Mouse (Mus musculus) ovary, postnatal 10 days (tissue): Measurements from ENCODE around the gene Pklr.
A peak's percentile ranks its signal among the peaks of the same experiment; 100 is the strongest.

Experiments used
- DNase-seq: peaks from one replicate; pipeline ENCODE4 v3.0.0; 2022; ENCODE audit warnings: low spot score

The Pklr gene

DNA sequence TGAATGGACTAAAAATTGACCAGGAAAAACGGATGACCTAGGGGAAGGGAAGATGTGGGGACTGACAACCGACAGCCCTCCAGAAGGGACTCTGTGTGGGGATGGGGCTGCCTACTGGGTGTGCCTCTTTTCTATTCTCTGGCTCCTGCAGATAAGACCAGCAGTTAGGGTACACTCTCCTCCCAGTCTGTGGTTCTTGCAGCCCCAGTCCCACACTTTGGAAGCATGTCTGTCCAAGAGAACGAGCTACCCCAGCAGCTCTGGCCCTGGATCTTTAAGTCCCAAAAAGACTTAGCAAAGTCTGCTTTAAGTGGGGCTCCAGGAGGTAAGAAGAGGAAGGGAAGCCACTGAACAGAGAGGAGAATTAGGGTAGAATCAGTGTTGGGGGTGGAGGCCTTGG, at the start of gene Pklr:
Gene Pklr (plus strand): TSS at position 185 of the 400 bp plus-strand sequence.
- no peak for DNase-seq

DNA sequence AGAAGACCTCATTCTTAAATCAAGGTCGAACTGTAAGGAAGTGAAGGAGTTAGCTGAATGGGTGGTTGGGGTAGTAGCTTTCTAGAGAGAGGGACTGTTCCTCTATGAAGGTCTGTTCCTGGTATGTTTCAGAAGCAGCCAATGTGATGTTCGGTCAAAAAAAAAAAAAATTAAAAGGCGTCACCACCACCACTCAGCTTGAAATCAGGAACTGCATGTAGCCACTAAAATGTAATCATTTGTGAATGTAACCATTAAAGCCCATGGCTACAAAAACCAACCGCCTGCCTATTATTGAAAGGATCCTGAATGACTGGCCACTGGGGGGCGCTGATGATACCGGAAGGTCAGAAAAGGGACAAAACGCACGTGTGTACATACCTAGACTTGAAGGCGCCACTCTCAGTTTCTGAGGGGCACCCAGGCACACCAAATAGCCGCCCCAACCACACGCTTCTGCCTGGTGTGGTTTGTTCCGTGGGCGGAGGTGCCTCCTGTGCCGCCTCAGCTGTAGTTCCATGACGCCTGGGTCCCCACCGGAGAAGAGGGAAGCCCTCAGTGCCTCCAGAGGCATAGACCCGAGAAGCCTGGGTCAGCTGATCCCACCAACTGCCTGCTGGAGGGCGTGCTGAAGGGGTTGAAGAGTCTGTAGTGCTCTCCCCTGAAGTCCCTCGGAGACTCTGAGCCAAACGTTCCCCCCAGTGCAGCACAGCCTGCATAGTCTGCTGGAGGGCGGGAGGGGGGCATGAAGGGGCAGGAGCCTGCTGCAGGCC, 48.4 kb upstream of the Pklr start:
- DNase-seq, result peak; percentile 45

DNA sequence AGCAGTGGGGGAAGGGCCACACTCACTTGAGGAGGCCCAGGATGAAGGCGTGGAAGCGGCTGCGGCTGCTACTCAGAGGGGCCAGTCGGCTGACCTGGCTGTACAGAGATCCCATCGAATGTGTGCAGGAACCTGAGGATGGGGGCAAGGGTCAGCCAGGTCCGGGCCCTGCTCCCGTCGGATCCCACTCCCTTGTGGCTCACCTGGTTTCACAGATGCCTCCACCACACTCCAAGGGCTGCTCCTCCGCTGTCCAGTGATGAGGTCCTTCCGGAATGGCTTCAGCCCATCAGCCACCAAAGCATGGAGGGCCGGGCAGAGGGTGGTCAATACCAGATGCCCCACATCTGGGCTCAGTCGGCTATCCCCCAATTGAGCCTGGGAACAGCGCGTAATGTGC, 47.0 kb upstream of the Pklr start:
- DNase-seq, result no peak

DNA sequence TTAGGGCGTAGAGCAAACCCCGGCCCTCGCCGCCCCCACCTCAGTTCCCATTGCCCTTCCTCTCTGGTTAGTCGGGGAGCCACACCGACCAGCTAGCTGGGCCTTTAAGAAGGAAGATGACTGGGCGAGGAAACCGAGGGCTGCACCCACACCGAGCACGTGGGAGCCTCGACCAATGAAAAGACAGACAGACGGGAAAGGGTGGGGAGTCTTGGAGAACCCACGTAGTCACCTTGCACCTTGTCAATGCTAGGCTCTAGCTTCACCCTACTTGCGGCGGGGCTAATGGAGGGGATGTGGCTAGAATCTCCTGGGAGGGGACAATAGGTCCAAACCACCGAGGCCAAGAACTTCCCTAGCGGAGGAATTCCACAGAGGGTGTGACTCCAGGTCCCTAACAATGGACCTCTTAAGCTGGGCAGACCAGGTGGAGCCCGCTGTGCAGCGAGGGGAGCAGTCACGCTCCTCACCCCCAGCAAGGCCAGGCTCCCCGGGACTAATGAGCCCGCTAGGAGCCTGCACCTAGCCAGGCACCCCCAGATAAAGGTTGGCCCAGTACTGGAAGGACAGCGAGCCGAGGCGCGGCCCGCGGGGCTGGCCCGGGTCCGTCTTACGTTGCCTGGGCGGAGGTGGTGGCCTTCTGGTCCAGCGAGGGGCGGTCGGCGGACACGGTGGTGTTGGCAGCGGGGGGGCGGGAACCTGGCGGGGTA, 45.9 kb upstream of the Pklr start:
- peak; percentile 63 for DNase-seq

DNA sequence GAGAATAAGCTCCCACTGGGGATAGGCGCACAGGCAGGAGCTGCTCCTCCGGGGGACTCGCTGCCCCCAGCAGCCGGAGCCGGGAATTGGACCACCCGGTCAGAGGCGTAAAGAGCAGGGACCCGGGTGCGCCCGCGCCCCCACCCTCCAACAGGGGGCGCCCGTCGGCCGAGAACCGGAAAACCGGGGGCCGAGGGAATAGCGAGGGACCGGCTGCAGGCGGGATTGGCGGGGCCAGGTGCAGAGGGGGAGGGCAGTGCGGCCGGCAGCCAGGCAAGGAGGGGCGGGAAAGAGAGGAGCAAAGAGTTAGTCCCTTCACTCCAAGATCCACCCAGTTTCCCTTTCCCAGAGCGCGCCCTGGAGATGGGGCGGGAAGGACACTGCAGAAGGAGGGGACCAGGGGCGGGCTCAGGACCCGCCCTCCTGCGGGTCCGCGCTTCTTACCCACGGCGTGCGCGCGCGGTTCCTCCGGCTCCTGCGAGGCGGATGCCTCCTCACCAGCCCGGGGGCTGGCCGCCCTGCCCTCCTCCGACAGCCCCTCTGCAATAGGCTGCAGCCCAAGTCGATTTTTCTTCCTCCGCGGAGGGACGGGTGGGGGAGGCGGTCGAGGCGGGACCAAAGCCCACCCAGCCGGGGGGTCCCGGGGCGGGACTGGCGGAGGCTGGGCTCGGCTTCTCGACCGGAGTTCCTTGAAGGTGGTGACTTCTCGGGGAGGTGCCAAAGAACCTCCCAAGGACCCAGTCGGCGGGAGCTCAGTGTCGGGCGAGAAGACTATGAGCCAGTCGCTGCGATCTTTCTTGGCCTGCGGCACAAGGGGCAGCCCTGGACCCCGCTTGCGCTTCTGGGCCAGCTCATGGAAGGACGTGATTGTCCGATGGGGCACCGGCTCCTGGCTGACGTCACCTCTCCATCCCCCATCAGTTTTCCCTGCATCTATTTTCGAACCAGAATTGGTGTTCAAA, 45.0 kb upstream of the Pklr start:
- DNase-seq, result peak; percentile 72

DNA sequence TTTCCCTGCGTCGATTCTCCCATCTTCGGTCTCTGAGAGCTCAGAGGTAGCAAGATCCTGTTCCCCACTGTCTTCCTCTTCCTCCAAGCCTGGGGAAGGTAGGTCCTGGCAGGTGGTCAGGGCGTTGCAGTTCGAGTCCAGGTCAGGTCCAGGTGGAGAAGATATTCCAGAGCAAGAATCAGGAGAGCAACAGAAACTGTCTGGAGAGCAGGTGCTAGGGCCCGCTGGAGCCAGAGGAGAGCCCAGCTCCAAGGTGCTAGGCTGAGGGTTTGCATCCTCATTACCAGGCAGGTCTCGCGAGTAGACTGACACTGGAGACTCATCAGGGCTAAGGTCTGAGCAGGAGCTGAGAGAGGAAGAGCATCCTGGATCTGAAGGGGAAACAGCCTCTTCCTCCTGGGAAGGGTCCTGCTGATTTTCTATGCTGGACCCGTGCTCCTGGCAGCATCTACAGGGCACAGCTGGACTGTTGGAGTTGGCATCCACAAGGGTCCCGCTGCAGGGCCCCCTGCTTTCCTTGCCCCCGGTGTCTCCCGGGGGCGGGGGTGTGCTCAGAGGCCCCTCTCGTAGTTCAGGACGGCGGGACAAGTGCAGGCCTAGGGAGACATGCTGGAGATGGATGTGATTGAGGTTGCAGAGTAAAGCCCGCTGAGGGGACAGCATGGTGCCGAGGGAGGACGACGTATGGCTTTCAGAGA, 44.0 kb upstream of the Pklr start:
- no peak for DNase-seq

DNA sequence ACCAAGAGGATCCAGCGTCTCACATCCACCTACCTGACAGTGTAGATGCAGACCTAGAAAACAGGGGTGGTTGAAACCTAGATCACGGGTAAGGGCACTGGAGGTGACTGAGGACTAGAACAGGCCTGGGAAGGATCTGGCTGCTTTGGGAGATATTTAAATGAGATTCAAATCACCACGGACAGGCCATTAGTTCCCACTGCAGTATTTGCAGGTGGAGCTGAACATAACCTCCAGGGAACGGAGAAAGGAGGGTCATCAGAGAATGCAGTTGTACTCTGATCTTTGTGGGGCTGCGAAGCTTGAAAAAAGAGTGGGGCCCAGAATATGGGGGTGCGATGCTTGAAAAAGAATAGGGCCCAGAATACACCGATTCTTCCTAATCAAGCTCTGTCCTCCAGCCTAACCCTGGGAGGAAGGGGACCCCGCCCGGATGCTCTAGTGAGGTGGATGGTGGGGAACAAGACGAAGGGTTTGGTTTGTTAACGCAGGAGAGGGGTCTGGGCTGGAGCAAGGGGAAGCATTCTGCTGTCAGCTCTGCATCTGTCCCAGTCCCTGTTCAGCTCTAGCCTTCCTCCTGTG, 43.3 kb upstream of the Pklr start:
- no peak for DNase-seq

DNA sequence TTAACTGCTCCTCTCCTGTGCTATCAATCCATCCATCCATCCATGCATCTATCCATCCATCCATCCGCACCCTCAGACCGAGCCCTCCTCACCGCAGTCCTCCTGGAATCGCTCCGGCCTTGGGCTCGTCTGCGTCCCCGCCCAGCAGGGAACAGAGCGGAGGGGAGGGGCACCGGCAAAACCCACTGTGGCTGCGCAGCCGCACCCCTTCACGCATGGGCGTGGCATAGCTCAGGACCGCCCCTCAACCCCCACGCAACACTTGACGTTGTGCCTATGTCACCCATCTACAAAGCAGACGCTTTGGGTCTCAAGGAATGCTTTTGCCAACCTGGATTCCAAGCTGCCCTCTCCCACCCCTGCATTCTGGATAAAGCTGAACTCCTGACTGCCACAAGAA, 42.8 kb upstream of the Pklr start, which contains the start of gene Rusc1:
Gene Rusc1 (minus strand): TSS at position 137 of the 400 bp plus-strand sequence.
- peak; percentile 55 for DNase-seq

DNA sequence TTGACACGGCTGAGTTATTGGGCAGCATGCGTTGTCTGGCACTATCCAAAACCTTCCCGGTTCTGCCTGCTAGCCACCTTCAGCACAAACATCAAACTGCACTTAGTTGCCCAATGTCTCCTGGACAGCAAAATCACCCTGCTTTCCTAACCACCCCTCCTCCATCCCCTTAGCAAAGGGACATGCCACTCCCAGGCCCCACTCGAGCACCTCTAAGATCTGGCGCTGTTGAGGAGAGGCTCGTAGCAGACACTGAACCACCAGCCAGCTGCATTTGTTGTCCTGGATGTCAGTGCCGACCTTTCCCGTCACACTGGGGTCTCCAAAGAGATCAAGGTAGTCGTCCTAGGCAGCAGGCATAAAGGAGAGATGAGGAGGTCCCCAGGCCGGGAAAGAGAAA, 41.9 kb upstream of the Pklr start:
- no peak for DNase-seq

DNA sequence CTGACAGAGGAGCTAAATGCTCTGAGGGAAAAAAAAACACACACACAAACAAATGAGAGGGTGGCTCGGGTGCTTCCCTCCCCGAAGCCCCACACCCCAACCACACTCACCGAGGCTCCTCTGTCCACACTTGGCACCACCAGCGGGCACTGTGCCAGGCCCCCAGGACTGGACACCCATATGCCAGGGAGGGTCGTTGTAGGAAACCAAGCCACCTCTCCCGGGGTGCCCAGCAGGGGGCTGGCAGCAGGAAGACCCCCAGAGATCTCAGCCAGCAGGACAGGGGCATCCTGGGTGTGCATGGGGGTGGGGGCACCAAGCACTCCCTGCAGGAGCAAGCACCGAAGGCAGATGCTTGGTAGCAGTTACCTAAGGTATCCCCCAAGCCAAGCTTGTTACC, 35.1 kb upstream of the Pklr start, which contains the start of gene Gm43738:
Gene Gm43738 (minus strand): TSS at position 289 of the 400 bp plus-strand sequence.
- DNase-seq, result no peak

DNA sequence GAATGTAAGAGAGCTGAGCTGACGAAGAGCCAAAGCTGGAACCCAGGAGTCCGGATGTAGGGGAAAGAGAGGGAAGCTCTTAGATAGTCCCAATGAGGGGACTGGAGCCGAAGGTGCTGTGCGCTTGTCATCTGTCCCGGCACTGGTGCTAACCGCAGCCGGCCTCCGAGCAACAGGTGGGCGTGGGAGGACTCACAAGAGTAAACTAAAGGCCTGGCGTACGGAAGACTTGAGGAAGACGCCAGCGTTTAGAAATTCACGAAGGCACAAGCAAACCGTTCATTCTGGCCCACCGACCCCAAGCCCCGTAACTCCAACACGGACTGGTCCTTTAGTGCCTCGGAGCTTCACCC, 34.5 kb upstream of the Pklr start:
- no peak for DNase-seq

DNA sequence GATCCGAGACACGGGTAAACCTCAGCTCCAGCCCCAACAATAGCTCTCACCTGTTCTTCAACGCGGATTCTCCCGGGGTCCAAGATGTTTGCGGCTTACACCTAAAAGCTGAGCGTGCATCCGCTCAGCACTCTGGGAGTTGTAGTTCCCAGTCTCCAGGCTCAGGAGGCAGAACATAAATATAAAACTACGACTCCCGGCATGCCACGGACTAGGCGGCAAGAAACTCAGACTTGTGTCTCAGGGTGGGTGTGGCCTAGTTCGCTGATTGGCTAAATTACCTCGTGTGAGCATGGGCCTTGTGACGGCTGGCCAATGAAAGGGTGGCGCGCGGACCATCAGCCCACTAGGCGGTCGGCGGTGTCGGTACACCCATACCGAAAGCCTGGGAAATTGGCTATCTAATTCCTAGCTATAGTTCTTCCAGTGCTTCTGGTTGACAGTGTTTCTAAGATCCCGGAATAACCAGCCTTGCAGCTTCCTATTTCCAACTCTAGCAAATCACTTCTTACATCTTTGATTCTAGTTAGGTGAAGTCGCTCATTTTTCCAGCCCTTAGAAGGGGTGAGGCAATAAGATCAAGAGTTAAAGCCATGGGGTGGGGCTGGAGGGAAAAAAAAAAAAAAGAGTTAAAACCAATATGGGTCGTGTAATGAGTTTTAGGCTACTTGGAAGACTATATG, 34.0 kb upstream of the Pklr start, which contains the start of gene Fdps:
Gene Fdps (minus strand): TSS at position 148 of the 683 bp plus-strand sequence.
- peak; percentile 65 for DNase-seq

DNA sequence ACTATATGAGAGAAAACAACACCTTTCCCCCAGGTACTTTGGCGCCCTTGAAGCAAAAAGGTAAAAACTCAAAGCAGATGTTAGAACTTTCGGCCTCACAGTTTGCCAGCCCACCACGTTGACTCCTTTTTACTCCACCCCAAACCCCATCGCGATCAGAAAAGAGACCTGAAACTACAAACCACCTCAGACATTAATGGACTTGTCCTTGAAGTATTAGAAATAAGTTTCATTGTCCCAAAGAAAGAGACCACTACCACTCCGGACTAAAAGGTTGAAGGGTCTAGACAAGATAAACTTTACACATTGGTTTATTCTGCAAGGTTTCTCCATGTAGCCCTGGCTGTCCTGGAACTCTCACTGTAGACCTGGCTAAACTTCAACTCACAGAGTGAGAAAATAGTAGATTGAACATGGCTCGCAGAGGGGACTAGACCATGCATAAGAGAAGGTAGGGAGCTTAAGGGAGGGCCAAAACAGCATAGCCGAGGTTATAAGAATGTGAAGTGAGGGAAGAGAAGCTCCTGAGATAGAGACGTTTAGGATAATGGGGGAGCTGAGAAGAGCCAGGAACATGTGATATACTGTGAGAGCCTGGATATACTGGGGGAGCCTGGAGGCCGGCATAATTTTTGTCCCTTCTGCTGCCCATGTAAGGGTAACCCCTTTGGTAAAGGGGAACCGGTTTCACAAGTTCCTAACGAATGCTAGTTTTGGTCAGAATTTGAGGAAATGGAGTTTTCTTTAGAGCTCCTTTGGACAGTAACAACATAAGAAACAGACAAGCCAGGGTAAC, 33.2 kb upstream of the Pklr start:
- DNase-seq, result no peak

DNA sequence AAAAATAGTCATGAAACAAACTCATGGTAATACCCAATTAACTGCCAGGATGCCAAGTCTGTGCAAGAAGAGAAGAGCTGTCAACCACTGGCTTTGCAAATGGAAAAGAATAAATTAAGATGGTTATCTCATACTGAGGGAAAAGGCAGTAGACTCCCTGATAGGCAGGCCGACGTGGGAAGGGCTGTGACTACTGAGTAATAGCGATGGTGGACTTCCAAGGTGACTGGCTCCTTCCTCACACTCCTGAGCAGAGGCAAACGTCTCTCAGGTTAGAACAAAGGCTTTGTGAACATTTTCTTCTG, 32.7 kb upstream of the Pklr start:
- no peak for DNase-seq

DNA sequence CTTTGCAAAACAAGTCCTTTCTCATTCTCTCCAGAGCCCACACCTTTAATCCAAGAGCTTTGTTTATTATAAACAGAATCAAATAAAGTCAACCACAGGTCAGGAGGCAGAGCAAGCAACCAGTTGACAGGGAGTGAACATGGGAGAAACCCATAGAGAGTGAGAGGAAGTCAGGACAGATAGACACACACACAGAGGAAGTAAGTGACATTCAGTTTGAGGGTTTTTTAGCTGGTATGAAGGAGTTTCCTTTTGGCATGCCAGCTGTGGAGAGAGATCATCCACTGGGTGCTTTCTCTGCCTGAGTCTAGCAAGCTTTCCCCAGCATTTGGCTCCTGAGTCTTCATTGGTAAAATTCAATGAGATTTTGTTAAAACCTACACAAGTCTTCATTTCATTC, 29.1 kb upstream of the Pklr start:
- no peak for DNase-seq

DNA sequence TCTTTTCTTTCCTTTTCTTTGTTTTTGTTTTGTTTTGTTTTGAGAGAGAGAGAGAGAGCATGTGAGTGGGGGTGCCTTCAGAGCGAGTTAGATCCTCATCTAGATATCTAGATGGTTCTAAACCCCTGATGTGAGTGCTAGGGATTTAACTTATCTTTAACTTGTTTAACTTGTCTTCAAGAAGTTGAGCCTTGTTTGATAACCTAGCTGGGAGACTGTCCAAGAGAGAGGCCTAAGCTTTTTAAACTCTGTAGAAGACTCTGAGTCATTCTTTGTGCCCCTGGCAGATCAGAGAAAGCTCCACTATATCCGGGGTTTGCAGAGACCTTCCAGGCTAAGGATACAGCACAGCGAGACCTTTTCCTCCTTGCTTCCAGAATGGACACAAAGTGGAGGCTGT, 28.4 kb upstream of the Pklr start:
- DNase-seq, result no peak

DNA sequence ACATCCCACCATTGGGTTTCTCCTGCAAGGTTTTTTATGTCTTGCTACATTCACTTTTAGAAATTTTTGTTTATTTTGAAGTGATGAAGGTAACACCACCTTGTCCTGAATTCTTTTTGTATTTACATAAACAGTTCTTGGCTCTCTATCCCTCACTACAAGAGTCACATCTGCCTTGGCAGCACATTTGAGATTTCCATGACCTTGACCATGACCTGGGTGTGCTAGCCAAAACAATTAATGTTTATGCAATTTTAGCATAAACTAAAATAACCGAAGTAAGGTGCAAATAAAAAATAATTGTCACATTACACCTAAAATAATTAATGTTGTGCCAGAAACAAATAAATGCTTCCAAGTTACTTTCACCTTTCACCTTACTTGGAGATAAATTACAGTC, 27.8 kb upstream of the Pklr start:
- no peak for DNase-seq

DNA sequence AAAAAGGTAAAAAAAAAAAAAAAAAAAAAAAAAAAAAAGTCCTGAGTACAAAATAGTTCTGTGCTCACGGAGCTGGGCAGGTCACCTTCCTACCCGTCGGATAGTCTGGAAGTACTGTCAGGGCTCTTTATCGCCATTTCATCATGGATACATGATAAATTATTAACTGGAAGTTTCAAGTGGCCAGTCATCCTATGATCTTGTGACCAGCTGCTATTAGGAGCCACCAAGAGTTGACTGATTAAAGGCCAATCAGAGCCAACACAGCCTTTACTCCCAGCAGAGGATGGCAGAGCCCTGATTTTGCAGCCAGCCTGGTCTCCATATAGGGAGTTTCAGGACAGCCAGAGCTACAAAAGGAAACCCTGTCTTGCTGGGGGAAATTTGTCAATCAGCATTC, 22.9 kb upstream of the Pklr start:
- no peak for DNase-seq

DNA sequence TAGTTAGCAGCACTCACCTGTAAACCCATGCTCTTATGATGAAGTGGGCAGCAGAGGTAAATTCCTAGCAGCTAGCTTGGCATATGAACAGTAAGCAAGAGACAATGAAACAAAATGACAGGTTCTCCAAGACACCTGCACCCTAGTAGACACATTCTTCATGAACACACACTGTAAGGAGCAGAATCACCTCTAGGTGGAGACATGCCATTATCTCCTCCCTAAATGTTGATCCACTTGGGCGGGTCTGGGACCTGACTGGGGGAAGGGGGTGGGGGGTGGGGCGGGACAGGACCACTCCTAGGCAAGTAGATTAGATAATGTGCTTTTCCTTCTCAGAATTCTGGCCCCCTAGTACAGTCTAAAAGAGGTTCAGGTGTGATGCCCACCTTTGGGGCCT, 20.4 kb upstream of the Pklr start:
- DNase-seq, result no peak

DNA sequence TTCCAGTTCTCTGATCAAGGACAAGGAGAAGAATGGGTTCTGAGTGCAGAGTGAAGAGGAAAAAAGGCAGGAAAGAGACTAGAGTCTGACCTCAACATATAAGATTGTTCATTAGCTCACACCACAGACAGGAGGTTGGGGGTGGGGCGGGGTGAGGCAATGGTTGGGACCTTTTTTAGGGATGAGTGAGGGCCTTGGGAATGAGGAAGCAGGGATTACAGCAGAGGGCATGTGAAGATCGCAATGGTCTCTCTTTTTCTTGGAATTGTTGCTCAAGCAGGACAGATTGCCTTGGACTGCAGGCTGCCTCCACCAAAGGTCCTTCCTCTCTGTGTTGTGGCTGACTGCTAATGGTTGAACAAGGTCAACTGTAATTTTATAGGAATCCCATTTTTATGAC, 12.6 kb upstream of the Pklr start:
- DNase-seq, result no peak
